Mouse (Mus musculus) 416B (cell line): Measurements from ENCODE around the gene Myof.
A peak's percentile ranks its signal among the peaks of the same experiment; 100 is the strongest.

Experiments used
- DNase-seq: peaks from one replicate; pipeline ENCODE4 v3.0.0; 2011; ENCODE audit warnings: low read depth

The Myof gene

DNA sequence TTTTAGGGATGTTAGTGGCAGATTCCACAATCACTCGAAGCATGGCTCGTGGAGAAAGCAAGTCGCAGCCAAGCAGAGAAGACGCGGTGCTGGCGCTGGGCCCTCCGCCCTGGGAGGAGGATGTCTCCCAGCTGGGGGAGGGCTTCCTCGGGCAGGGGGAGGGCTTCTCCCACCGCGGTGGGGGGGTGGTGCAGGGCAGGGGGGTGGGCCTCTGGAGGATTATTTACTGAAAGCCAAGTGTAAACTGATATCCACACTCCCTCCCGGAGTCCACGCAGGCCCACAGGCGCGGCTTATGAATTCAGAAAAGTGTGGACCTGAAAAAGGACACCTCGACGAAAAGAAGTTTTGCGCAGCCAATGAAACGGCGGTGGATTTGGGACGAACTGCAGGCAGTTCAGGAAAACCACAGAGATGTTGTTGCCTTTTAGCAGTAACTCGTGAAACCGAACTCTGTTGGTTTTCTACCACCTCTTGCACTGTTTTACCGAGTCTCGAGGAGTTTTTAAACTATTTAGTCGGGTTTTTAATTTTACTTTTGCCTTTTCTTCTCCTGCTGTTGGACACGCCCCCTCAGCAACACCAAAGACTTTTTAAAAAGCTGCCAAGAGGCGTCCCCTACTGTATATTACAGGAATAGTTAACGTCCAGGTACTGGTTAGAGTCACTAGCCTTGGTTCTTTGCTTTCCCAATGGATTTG is at the start of gene Myof:
TSS of gene Myof (minus strand) at position 297 of the 701 bp plus-strand sequence.
- DNase-seq = peak; percentile 56

DNA sequence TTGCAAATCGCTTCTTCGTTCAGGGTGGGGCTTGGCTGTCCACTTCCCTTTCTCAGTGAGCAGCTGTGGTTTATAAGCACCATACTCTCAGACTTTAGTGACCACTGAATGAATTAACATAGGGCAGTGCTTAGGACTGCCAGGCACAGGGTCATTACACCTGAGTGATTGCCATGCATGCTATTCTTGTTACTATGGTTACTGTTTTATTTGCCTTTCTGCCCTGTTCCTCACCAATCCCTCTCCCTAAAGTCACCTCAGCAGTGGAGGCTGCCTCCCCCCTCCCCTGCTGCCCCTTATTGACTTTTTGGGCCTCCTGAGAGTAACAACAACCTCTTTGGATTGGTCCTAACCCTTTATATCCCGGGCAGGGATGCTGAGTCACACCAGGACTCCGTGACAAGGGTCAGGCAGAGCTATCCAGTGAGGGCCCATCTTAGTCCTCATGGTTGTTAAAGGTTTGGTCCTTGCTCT is 48.2 kb upstream of the Myof start:
- peak; percentile 21 for DNase-seq

DNA sequence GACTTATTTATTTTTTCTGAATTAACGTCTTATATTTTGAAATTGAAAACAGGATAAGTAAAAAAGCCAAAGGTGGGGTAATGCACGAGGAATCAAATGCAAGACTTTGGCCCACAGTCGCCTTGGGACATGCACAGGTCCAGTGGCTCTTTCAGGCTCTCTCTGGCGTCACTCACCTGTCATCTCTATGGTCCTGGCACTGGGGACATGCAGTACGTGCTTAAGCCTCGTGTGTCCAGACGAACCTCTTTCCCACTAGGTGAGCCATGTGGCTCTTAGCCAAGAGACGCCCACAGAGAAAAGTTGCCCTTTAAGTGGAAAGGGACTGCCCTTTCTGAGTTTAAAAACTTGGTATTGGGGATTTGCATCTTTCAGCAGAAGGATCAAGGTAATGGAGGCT is 46.0 kb upstream of the Myof start:
- no peak for DNase-seq

DNA sequence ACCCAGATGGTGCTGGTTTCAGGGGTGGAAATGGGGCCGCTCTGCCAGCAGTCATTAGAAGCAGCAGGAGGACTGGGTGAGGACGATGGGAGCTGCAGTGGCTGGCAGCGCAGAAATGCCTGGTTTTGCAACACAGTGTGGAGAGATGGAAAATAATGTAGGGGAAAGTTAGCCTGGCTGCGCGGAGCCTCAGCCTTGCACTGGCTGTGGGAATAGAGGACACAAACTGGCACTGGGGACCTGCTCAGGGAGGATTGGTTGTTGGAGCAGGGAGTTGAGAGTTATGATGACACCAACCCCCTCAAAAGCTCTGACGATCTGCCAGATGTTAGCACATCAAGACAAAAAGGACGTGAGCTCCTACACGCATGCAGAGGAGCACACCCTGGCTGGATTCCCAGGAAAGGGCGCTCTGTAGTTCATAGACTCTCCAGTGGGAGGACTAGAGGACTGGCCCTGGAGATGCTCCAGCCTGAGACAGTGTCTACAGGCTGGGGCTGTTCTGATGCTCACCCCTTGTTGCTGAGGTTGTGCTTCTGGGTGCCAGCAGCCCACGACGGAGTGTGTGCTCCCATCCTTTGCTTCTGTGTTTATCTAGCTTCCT is 43.7 kb upstream of the Myof start:
- DNase-seq = no peak

DNA sequence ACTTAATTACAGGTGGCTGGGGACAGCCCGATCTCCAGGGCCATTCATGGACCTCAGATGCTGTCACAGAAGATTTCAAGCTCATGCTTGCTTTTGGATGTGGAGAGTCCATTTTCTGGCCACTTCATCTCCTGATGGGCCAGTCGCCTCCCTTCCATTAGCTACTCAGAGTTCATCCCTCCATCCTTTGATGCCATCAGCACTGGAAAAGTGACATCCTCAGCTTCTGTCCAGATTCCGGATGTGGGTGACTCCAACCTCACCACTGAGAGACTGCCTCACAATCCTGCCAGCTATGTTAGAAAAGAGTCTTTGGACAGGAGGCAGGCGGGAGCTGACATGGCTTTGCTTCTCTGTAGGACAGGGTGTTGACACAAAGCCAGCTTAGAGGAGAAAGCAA is 42.5 kb upstream of the Myof start:
- DNase-seq = no peak

DNA sequence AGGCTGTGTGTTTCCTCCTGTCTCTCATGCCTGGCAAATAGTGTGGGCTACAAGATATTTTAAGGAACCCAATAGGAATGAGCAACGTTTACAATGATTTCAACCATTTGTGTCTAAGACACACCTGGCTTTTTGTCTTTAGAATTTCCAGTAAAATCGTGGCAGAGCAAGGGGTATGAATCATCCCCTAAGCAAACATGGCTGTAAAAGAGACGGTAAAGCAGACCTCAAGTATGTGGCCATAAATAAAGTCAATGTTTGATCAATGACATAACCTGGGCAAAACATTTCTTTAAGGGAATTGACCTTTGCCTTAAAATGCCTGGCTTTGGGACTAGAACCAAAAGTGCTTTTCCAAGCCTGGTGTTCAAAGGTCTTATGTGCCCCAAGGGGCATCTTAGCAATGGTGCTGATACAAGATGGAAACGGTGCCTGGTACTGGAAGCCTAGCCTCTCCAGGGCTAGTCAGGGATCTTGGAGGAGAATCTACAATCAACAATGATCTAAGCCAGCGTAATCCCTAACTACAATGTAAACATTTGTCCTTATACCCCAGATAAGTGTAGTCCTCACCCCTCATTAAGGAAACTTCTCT is 39.7 kb upstream of the Myof start:
- no peak for DNase-seq

DNA sequence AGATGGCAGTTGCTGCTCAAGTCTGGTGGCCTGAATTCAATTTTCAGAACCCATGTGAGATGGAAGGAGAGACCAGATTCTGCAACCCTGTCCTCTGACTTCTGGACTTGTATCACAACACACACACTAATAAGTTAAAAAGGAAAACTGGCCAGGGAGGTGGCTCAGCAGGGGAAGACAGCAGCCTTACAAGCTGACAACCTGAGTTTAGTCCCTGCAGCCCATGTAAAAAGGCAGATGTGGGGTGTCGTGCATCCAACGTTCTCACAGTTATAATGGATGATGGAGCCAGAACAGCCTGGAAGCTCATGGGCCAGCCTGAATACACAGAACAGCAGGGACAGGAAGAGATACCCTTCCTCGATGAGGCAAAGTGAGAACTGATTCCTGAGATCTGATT is 38.0 kb upstream of the Myof start:
- DNase-seq = no peak

DNA sequence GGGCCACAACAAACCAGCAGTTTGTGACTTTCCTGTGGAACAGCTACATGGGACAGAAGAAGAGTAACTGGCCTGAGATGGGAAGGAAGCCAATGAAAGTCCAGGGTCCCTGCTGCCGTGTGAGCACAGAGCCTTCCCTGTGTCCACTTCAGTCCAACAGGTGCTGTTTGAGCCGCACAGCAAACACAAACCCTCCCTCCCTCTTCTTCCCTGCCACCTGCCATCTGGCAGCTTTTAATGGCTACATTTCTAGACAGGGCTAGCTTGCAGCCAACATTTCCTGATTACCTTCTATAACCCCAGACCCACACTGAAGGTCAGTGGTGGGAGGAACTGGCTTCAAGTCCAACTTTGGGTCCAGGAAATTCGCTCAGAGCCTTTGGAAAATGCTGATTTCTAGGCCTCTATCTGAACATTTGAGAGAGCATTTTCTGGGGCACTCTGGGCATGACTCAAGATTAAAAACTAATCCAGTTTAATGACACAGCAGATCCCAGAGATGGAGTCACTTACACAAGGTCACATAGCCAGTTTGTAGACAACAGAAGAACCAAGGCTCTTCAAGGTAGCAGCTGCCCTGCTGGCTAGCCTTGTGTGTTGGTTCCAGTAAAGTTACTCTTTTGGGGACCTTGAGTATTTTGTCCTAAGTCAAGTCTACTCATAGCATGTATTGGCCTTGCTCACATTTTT is 34.6 kb upstream of the Myof start:
- DNase-seq = no peak

DNA sequence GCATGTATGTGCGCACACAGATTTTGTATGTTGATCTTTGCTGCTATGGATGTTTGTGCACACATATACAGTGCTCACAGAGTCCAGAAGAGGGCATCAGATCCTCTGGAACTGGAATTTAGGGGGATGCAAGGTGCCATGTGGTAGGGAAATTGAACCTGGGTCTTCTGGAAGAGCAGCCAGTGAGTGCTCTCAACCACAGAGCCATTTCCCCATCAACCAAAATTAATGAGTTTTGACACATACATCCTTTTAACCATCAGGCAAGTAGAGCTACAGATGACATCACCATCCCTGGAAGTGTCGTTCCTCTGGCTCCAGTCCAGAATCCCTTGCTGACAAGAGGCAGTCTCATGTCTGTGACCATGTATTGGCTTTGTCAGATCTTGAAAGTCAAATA is 32.9 kb upstream of the Myof start:
- peak; percentile 41 for DNase-seq

DNA sequence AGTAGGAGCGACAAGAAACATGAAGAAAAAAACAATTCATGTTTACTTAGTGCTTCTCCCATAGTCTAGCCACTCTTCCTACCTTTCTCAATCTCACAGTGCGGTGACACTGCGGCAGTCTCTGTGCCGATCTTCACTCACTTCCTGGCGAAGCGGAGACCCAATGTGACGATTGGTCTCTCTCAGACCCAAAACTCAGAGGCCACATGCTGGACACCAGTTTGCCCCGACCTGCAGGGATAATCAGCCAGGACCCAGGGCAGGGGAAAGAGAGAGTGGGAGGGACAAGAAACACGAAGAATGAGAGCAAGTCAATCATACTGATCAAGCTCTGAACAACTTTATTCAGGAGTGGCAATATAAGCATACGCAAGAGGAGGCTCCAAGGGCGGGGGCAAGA is 31.7 kb upstream of the Myof start:
- no peak for DNase-seq

DNA sequence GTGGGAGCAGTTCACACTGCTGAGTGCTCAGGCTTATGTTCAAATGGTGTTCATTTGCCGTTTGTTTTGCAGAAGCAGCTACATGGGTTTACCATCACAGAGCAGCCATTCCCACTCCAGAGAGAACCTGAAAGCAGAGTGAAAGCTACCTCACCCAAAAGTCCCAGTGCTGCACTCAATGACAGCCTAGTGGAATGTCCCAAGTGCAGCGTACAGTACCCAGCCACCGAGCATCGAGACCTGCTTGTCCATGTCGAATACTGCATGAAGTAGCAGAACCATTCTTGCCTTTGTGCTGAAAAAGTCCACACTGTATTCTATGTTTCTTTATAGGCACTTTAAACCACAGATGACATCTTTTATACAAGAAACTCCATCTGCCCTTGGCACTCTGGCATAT is 29.8 kb upstream of the Myof start:
- no peak for DNase-seq

DNA sequence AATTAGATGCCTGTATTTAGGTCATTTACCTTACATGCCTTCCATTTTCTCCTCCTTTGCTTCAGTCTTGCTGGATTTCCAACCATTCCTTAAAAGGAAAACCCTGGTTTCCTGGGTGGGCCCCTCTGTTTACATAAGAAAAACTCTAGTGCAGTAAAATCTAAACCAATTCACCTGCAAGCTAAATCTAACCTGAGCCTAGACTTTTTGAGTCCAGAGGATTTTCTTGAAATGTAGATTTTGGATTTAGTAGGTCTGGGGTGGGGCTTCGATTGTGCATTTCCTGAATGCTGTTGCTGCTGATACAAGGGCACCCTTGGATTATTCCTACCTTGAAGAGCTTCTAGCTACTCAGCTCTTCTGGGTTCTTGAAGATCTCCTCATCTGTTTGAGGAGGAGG is 20.7 kb upstream of the Myof start:
- no peak for DNase-seq

DNA sequence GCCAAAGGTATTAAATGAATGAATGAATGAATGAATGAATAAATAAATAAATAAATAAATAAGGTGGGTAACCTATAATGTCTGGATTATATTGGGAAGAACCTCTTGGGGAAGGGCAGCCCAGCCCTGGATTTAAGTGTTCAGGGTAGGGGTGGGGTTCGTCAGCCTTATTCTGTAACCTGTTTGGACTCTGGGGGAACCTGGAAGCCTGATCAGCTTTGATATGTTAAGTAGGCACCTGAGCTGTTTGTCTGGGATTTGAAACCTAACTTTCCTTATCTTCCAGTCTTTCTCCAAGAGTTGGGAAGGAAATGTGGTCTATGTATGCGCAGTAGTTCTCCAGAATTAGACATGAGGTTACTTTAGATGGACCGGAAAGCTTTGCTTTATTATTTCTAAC is 19.8 kb upstream of the Myof start:
- DNase-seq = no peak

DNA sequence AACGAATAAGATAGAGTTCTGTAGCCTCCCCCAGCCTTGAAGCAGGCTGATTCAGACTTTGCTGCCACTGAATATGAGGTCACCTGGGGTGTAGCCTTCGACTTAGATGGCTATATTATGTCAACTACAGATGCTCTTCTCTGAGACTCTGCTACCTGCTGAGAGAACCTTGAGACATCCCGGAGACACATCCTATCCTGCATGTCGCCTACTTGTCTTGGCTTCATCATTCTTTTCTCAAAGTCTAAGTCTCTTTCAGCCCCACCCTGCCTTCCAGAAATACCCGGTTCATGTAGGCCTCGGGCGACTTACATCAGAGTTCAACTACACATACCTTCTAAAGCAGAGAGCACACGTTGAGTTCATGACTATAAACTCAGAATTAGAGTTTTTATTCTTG is 13.6 kb upstream of the Myof start:
- no peak for DNase-seq

DNA sequence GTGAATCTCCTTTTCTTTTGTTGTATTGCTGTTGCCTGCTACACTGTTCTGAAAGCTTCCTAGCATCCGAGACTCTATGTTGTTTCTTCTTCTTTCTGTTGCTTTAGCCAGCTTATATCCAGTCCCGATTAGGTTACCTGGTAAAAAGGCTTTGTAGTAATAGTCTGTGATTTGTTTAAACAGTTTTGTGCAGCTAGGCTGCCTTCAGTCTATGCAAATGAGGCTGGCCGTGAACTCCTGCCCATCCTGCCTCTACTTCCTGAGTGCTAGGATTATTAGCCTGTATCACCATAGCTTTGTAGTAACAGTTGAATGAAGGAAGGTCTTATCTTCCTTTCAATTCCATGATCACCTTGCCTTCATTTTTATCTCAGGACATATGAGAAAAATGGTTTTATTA is 12.9 kb upstream of the Myof start:
- DNase-seq = peak; percentile 24

DNA sequence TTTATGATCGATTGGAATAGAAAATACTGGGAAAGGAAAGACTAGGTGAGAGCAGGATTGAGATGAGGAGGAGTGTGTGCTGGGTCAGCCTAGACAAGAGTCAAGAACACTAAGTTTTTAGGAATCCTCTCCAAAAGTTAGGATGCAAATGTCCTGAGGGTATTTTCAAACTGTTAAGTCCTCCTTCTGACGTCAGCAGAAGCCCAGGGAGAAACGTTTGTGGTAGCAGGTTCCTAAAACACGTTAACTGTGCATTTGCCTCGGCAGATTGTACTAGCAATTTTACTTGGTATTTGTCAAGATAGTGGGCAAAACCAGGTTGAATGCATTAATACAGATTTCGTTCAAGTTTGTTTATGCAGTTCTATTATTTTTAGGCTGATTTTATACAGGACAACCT is 12.4 kb upstream of the Myof start:
- DNase-seq = peak; percentile 65

DNA sequence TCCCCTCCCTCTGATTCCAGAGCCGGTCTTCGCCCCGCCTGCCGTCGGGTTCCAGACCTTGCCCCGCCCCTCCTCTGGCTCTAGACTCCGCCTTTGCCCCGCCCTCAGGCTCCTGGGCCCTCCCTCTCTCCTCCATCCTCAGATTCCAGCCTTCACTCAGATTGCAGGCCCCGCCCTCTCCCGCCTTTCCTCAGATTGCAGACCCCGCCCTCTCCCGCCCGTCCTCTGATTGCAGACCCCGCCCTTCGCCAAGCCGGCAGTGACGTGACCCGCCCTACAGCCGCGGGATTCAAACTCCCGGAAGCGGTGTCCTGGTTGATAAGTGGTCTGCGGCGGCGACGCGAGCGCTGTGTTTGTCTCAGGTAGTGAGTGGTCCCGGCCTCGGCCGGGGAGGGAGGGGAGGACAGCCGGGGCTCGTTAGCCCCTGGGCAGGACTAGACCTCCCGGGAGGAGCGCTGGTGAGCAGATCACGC is 11.4 kb upstream of the Myof start, which contains the start of gene Cep55:
TSS of gene Cep55 (plus strand) at position 292 of the 473 bp plus-strand sequence.
- DNase-seq = peak; percentile 99

DNA sequence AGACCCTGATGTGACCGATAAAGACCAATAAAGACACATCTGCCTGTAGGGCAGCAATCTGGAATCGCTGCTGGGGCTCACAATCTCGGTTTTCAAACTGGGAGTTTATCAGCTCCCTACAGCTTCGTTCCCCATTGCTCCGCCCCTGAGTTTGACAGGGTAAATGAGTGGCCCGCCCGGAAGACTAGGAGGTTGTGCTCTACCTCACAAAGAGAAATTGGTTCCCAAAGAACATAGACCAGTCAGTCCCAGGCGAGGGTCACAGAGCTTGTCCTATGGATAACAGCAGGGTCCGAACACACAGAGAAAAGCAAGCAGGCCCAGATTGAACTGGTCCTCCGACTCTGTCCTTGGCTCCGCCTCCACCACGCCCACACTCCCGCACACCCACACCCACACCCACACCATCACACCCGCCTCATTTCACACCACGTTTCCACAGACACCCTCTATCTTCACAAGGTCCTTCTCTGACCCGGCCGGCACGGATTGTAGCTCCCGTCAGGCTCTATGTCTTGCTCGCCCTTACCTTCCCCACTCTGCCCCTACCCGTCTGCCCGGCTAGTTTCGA is 10.9 kb upstream of the Myof start:
- peak; percentile 89 for DNase-seq

DNA sequence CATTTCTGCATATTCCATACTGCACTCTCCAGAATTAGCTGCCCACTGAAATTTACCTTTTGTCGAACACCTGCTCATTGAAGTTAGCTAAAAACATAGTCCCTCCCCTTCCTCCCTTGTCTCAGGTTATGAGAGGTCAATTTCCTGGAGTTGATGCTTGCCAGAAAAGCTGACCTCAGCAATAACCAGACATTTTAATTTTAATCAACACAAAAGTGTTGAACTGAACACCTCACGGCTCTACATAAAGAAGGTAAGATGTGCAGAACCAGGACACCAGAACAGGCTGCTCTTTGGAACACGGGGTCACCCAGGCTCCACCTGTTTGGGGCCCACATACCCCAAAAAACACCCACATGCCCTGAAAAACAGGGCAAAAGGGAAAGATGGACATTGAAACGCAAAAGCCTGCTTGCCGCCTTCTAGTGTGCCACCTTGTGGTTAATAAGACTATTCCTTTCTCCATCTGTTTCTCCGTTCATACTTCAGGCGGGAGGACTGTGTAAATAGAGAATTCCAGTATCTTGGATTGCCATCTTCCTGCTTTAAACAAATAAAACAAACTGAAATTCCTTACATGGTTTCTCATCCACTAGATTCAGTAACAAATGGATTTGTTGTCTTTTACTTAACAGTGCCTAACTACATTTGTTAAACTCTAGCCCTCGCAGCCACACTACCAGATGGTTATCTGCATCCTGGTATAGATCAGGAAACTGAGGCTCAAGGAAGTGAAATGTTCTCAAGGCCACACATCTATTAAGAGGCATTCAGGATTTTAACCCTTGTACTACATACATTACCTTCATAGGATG is 10.1 kb upstream of the Myof start:
- DNase-seq = peak; percentile 78

DNA sequence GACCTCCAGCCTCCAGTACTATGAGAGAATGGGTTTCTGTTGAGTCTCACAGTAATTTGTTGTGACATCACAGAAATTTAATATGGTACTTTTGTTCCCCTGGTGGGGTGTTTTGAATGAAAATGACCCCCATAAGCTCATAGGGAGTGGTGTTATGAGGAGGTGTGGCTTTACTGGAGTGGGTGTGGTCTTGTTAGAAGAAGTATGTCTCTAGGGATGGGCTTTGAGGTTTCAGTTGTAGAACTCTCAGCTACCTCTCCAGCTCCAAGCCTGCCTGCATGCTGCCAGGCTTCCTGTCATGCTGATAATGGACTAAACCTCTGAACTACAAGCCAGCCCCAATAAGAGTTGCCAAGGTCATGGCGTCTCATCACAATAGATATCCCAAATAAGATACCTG is 6.3 kb upstream of the Myof start:
- DNase-seq = no peak

DNA sequence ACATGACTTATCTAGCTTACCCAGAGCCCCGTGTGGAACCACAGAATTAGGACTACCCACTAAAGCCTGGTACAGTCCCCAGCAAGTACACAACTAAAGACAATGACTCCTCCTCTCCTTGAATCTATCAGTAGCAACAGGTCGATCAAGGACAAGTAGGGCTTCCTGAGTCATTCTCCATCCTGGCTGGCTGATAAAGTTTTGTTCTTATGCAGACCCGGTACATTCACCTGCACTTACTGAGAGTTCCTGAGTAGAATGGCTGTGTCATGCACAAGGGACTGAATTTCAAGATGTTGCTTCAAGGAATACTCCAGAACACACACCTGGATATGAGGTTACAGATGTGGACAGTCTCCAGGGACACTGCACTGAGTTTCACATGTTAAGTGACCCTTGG is 1.8 kb upstream of the Myof start:
- no peak for DNase-seq
